Mouse (Mus musculus): ENCODE results near the gene Arhgef10l. TPM values are rescaled to one million over a fixed set of nuclear protein-coding genes. Genes with fewer than 3 reads are reported as not detected.
A peak's percentile ranks its signal among the peaks of the same experiment; 100 is the strongest.

Gene Arhgef10l
- total and polyA plus RNA-seq, 2 experiments from 2014 or later, result 20.7 to 81.1 TPM

DNA sequence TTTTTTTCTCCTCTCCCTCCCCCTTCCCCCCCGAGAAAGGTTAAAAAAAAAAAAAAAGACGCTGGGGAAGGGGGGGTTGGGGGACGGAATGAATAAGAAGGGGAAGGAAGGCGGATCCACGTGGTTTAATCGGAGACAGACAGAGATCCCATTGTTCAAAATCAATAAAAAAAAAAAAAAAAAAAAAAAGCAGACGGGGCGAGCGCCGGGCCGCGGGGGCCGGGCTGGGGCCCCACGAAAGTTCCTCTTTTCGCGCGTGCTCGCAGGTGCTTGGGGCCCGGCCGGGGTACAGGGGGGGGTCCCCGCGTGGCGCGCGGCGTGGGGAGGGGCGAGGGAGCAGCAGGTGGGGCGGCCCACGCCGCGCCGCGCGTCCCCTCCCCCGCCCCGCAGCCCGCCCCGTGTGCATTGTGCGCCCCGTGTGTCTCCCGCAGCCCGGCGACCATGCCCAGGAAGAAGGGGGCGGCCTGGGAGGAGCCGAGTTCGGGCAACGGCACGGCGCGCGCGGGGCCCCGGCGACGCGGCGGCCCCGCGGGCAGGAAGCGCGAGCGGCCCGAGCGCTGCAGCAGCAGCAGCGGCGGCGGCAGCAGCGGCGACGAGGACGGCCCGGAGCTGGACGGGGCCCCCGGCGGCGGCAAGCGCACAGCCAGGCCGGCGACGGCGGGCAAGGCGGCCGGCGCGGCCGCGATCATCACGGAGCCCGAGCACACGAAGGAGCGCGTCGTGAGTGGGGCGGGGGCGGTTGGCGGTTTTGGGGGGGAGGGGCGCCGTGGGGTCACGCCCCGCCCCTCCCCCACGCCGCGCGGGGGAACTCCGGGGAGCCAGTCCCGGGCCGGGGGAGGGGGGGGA lies 36.1 kb upstream of the Arhgef10l start:
- TF ChIP-seq CTCF (IDR thresholded peaks at IDR 0.05), result no peak
- H3K27me3 ChIP-seq (ENCODE audit: insufficient read depth, low read length), result peaks cover 14% of the 10 kb centered on the region; the same call in 1 of the 2 replicates
- WGBS, result under 1% methylated on average over 41 of the region's 107 CpGs
- peak overlapping the region; percentile 82 for H3K27ac ChIP-seq (ENCODE audit: low read depth, low read length)
- ATAC-seq (ENCODE audit: low FRiP score) (0 out of 2 replicates have a peak, but pooled peaks have one; percentile 14), DNase-seq (ENCODE audit: low spot score) (peak; percentile 56)
- H3K36me3 ChIP-seq (ENCODE audit: insufficient read depth, low read length), result no peaks in the 10 kb centered on the region
- H3K4me2 ChIP-seq (ENCODE audit: low read depth, low read length, poor library complexity, severe bottlenecking), result peak overlapping the region; percentile 79
- H3K4me3 ChIP-seq (ENCODE audit: low read depth, low read length), result peak overlapping the region; percentile 88
- H3K9ac ChIP-seq (replicated peaks; ENCODE audit: low read length, poor library complexity, severe bottlenecking), result peak overlapping the region; percentile 82
- H3K4me1 ChIP-seq (ENCODE audit: insufficient read depth, low read length), result peaks cover 6% of the 10 kb centered on the region; the same call in 1 of the 2 replicates
- no peaks in the 10 kb centered on the region for H3K9me3 ChIP-seq (ENCODE audit: low read length)

DNA sequence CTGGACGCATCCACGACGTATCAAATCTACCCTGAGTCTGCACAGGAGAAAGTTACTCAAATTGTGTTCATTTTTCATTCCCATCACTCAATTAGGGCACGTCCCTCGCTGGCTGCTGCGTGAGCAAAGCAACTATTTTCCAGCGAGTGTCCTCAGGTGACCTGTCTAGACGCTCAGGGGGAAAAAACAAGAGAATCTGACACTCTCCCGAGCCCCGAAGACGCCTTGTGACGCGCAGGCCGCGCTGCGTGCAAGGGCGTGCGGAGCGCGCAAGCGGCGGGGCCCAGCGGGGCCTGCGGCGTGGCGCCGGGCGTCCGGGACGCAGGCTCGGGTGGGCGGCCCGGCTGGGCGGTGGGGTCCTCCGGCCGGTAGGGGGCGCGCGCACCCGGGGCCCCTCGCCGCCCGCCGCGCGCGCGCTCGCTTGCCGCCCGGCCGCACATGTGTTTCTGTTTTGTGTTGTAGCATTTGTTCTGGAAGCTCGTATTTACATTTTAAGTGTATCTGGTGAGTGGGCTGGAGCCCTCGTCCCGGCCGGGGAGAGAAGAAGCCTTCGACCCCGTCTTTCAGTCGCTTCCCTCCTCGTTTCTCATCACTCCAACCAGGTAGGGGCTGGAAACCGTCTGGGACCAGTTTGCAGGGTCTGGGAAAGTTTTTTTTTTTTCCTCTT lies 35.4 kb upstream of the Arhgef10l start:
- ATAC-seq (ENCODE audit: low FRiP score) (peak; percentile 80), DNase-seq (ENCODE audit: low spot score) (peak; percentile 79)
- Histone ChIP-seq H3K9ac (replicated peaks; ENCODE audit: low read length, poor library complexity, severe bottlenecking) (peak overlapping the region; percentile 82), H3K36me3 (ENCODE audit: insufficient read depth, low read length) (no peaks in the 10 kb centered on the region), H3K4me2 (ENCODE audit: low read depth, low read length, poor library complexity, severe bottlenecking) (peak overlapping the region; percentile 79), H3K4me1 (ENCODE audit: insufficient read depth, low read length) (peaks cover 6% of the 10 kb centered on the region; the same call in 1 of the 2 replicates), H3K9me3 (ENCODE audit: low read length) (no peaks in the 10 kb centered on the region), H3K27me3 (ENCODE audit: insufficient read depth, low read length) (peaks cover 14% of the 10 kb centered on the region; the same call in 1 of the 2 replicates), H3K27ac (ENCODE audit: low read depth, low read length) (peak overlapping the region; percentile 82), H3K4me3 (ENCODE audit: low read depth, low read length) (peak overlapping the region; percentile 88)
- TF ChIP-seq CTCF (IDR thresholded peaks at IDR 0.05), result peak; percentile 36
- 1% methylated on average over 60 of the region's 61 CpGs for WGBS

- H3K36me3 ChIP-seq (ENCODE audit: insufficient read depth, low read length), result no peaks in the 10 kb centered on the region
- DNase-seq (ENCODE audit: low spot score) (no peak), ATAC-seq (ENCODE audit: low FRiP score) (no peak)
- peak within 1 kb of the TSS; percentile 79 for H3K4me2 ChIP-seq (ENCODE audit: low read depth, low read length, poor library complexity, severe bottlenecking)
- H3K4me1 ChIP-seq (ENCODE audit: insufficient read depth, low read length), result peaks cover 6% of the 10 kb centered on the region; the same call in 1 of the 2 replicates
- H3K9me3 ChIP-seq (ENCODE audit: low read length), result no peaks in the 10 kb centered on the region
- TF ChIP-seq CTCF (IDR thresholded peaks at IDR 0.05), result no peak
- H3K9ac ChIP-seq (replicated peaks; ENCODE audit: low read length, poor library complexity, severe bottlenecking), result peak within 1 kb of the TSS; percentile 82
- peak within 1 kb of the TSS; percentile 88 for H3K4me3 ChIP-seq (ENCODE audit: low read depth, low read length)
- peak within 1 kb of the TSS; percentile 82 for H3K27ac ChIP-seq (ENCODE audit: low read depth, low read length)
- 9% methylated on average over 20 of the region's 20 CpGs for WGBS
- peaks cover 14% of the 10 kb centered on the region; the same call in 1 of the 2 replicates for H3K27me3 ChIP-seq (ENCODE audit: insufficient read depth, low read length)
Observed at GRCm38 (mm10) chr4:140700269-140701018, 34.6 kb upstream of the Arhgef10l start, which contains the start of gene Rcc2. Gene Rcc2, plus strand, starts transcription at chr4:140700541.

DNA sequence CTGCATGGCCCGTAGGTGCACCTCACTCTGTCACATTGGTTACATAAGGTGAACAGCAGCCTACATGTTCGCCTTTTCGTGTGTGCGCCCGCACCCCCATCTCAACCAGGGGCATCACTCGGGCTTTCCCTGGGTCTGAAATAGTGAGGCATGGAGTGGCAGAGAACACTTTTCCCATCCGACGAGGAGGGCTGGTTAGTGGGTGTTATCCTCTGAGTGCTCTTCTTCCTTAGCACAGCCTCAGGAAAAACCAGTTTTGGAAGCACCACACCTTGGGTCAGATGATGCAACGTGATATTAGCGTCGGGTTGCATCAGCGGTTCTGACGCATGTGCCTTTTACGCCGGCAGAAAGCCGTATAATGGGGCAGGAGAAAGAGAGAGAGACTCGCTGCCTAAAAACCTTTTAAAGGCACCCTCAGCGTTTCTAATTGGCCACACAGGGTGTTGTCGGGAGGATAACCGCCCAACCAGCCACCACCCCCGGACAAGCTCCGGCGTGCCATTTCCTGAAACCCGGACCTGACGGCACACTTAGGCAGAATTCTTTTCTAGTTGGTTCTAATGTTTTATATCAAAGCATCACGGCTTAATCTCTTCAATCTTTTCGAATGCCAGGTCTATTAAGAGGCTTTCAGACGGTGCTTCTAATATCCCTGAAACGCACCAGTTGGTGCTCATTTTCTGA lies 33.8 kb upstream of the Arhgef10l start:
- H3K4me3 ChIP-seq (ENCODE audit: low read depth, low read length), result peak overlapping the region; percentile 28
- ATAC-seq (ENCODE audit: low FRiP score), result no peak
- TF ChIP-seq CTCF (IDR thresholded peaks at IDR 0.05), result no peak

More for the DNA sequence above, 33.8 kb upstream of the Arhgef10l start:
- Histone ChIP-seq H3K9me3 (ENCODE audit: low read length) (no peaks in the 10 kb centered on the region), H3K27me3 (ENCODE audit: insufficient read depth, low read length) (peaks cover 14% of the 10 kb centered on the region; the same call in 1 of the 2 replicates), H3K9ac (replicated peaks; ENCODE audit: low read length, poor library complexity, severe bottlenecking) (0 out of 2 replicates have a peak overlapping the region, but pooled peaks have one; percentile 2), H3K36me3 (ENCODE audit: insufficient read depth, low read length) (no peaks in the 10 kb centered on the region), H3K4me2 (ENCODE audit: low read depth, low read length, poor library complexity, severe bottlenecking) (peak overlapping the region; percentile 79), H3K27ac (ENCODE audit: low read depth, low read length) (no peak overlapping the region), H3K4me1 (ENCODE audit: insufficient read depth, low read length) (peaks cover 6% of the 10 kb centered on the region; the same call in 1 of the 2 replicates)
- WGBS, result 7% methylated on average over 29 of the region's 29 CpGs
- DNase-seq (ENCODE audit: low spot score), result peak; percentile 56

All from midbrain, postnatal 0 days (tissue).